Mouse (Mus musculus) heart, embryonic 16.5 days (tissue): ENCODE results near the gene Slc41a3. TPM values are rescaled to one million over a fixed set of nuclear protein-coding genes. Genes with fewer than 3 reads are reported as not detected.

Experiments used
- ATAC-seq: fragments of 200-750 bp; cut with Nextera tagmentation; replicated peaks from 2 replicates; pipeline ENCODE4 v1.8.0; 2017; ENCODE audit warnings: moderate number of reproducible peaks; ENCODE audit not compliant: insufficient read depth, low FRiP score; ENCODE audit errors: extremely low read depth
- H3K27ac ChIP-seq: fragments of 300-500 bp; sonication (generic); 2 replicates; pipeline ENCODE4 v1.5.1; 2014; ENCODE audit warnings: mild to moderate bottlenecking, low read length, control low read depth, moderate library complexity
- H3K27me3 ChIP-seq: fragments of 300-500 bp; sonication (generic); 2 replicates; pipeline ENCODE4 v1.6.1; 2014; ENCODE audit warnings: low read length, mixed read lengths; ENCODE audit not compliant: control insufficient read depth, insufficient read depth
- H3K36me3 ChIP-seq: fragments of 300-500 bp; sonication (generic); 2 replicates; pipeline ENCODE4 v1.6.1; 2014; ENCODE audit not compliant: control insufficient read depth, insufficient read depth
- H3K4me1 ChIP-seq: fragments of 300-500 bp; sonication (generic); 2 replicates; pipeline ENCODE4 v1.6.1; 2014; ENCODE audit warnings: low read length, mixed read lengths; ENCODE audit not compliant: control insufficient read depth, insufficient read depth
- H3K4me2 ChIP-seq: fragments of 300-500 bp; sonication (generic); 2 replicates; pipeline ENCODE4 v1.6.1; 2014; ENCODE audit warnings: low read depth, mild to moderate bottlenecking, control low read depth, low read length
- H3K4me3 ChIP-seq: fragments of 300-500 bp; sonication (generic); 2 replicates; pipeline ENCODE4 v1.5.1; 2014; ENCODE audit warnings: mild to moderate bottlenecking, control low read depth, low read length
- H3K9ac ChIP-seq: fragments of 300-500 bp; sonication (generic); 2 replicates; pipeline ENCODE4 v1.6.1; 2014; ENCODE audit warnings: low read length, control low read depth
- H3K9me3 ChIP-seq: fragments of 300-500 bp; sonication (generic); replicated peaks from 2 replicates; pipeline ENCODE4 v1.6.1; 2016; ENCODE audit warnings: low read length; ENCODE audit not compliant: control insufficient read depth
- WGBS: fragments of 180-500 bp; shearing (Covaris S2); extraction: QIAGEN DNeasy Blood & Tissue Kit; methylation state at CpG from one replicate; pipeline ENCODE4 v1.1.7; 2014; 5-methylcytosine and 5-hydroxymethylcytosine counted together
- polyA plus RNA-seq: library from polyadenylated mRNA; unstranded; fragments of >200 nt; fragmentation: Nextera tagmentation; extraction: Ambion mirVana; gene quantifications from 2 replicates; pipeline ENCODE4 v1.2.1, GENCODE M21; 2015

Slc41a3 gene
- polyA plus RNA-seq, 1 experiment from 2014 or later, result 10.0 TPM

GRCm38 (mm10) chr6:90590707-90591106 is 13.8 kb upstream of the Slc41a3 start:
- ATAC-seq, result no peak
- H3K36me3 ChIP-seq, result no peaks in the 10 kb centered on the region
- 0 out of 2 replicates have a peak, but pooled peaks cover 1% of the 10 kb centered on the region for H3K9me3 ChIP-seq
- H3K4me2 ChIP-seq, result no peak overlapping the region
- H3K4me3 ChIP-seq, result no peak overlapping the region
- WGBS, result 67% methylated on average over 1 of the region's 1 CpGs
- H3K9ac ChIP-seq, result no peak overlapping the region
- no peaks in the 10 kb centered on the region for H3K27me3 ChIP-seq
- no peak overlapping the region for H3K27ac ChIP-seq
- H3K4me1 ChIP-seq, result no peaks in the 10 kb centered on the region

GRCm38 (mm10) chr6:90594972-90595371 is 9.6 kb upstream of the Slc41a3 start:
- Histone ChIP-seq H3K27me3 (no peaks in the 10 kb centered on the region), H3K36me3 (no peaks in the 10 kb centered on the region), H3K9me3 (0 out of 2 replicates have a peak, but pooled peaks cover 2% of the 10 kb centered on the region), H3K4me3 (no peak overlapping the region), H3K9ac (no peak overlapping the region), H3K27ac (no peak overlapping the region), H3K4me1 (0 out of 2 replicates have a peak, but pooled peaks cover 2% of the 10 kb centered on the region), H3K4me2 (no peak overlapping the region)
- no peak for ATAC-seq
- WGBS, result 63% methylated on average over 1 of the region's 1 CpGs

DNA sequence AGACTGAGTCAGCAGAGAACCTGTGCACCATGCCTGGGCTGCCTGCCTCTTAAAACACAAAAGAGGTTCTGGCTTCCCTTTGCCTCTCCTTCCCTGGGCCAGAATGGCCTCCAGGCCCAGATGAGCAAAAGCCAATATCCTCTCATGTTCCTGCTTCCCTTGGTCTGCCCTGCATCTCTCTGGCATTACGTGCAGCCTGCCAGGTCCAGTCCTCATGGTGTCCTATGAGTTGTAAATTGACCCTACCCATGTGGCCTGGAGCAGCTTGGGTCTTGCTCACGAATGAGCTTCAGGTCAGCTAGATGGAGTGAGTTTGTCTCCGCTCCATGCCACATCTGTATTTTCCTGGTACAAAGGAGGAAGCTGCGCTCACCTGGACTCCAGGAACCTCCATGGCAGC is 7.5 kb upstream of the Slc41a3 start:
- Histone ChIP-seq H3K4me3 (no peak overlapping the region), H3K4me1 (peaks cover 18% of the 10 kb centered on the region), H3K9me3 (0 out of 2 replicates have a peak, but pooled peaks cover 2% of the 10 kb centered on the region), H3K9ac (no peak overlapping the region), H3K36me3 (no peaks in the 10 kb centered on the region), H3K4me2 (no peak overlapping the region), H3K27me3 (no peaks in the 10 kb centered on the region), H3K27ac (no peak overlapping the region)
- 83% methylated on average over 4 of the region's 4 CpGs for WGBS
- no peak for ATAC-seq

GRCm38 (mm10) chr6:90597592-90597991 is 6.9 kb upstream of the Slc41a3 start:
- no peak overlapping the region for H3K9ac ChIP-seq
- 0 out of 2 replicates have a peak, but pooled peaks cover 2% of the 10 kb centered on the region for H3K9me3 ChIP-seq
- no peaks in the 10 kb centered on the region for H3K36me3 ChIP-seq
- 61% methylated on average over 2 of the region's 2 CpGs for WGBS
- H3K27me3 ChIP-seq, result no peaks in the 10 kb centered on the region; the same call in 1 of the 2 replicates
- H3K4me2 ChIP-seq, result no peak overlapping the region
- H3K4me1 ChIP-seq, result peaks cover 20% of the 10 kb centered on the region
- H3K4me3 ChIP-seq, result no peak overlapping the region
- no peak for ATAC-seq
- H3K27ac ChIP-seq, result no peak overlapping the region

- Histone ChIP-seq H3K4me1 (peaks cover 20% of the 10 kb centered on the region), H3K9me3 (0 out of 2 replicates have a peak, but pooled peaks cover 2% of the 10 kb centered on the region), H3K9ac (no peak overlapping the region), H3K36me3 (no peaks in the 10 kb centered on the region), H3K27ac (no peak overlapping the region), H3K4me3 (no peak overlapping the region), H3K4me2 (no peak overlapping the region), H3K27me3 (no peaks in the 10 kb centered on the region; the same call in 1 of the 2 replicates)
- no peak for ATAC-seq
- WGBS, result 66% methylated on average over 6 of the region's 6 CpGs
These were observed 6.3 kb upstream of the Slc41a3 start for GRCm38 (mm10) chr6:90598197-90598596.

DNA sequence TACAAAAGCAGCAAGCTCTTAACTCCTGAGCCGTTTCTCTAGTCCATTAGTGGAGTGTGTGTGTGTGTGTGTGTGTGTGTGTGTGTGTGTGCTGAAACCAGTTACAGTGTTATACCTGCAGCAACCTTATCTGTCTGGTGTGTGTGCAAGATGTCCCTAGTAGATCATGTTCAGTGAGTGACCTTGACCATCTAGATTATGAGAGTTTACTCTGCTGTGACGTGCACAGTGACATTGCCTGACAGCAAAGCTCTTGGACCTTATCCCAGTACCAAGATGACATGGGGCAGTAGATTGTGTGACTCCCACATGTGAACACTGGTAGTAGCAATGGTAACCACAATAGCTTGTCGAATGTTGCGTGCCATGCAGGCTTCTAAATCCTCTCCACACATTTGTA is 4.2 kb upstream of the Slc41a3 start:
- no peak overlapping the region for H3K4me2 ChIP-seq
- no peak overlapping the region for H3K4me3 ChIP-seq
- 64% methylated on average over 4 of the region's 4 CpGs for WGBS
- ATAC-seq, result no peak
- no peaks in the 10 kb centered on the region for H3K36me3 ChIP-seq
- peaks cover 24% of the 10 kb centered on the region for H3K4me1 ChIP-seq
- H3K9me3 ChIP-seq, result 0 out of 2 replicates have a peak, but pooled peaks cover 2% of the 10 kb centered on the region
- H3K9ac ChIP-seq, result no peak overlapping the region
- no peaks in the 10 kb centered on the region; the same call in 1 of the 2 replicates for H3K27me3 ChIP-seq
- H3K27ac ChIP-seq, result no peak overlapping the region

- Histone ChIP-seq H3K27me3 (peaks cover 3% of the 10 kb centered on the region; the same call in 1 of the 2 replicates), H3K4me2 (no peak overlapping the region), H3K4me3 (no peak overlapping the region), H3K27ac (no peak overlapping the region), H3K4me1 (peaks cover 30% of the 10 kb centered on the region), H3K36me3 (no peaks in the 10 kb centered on the region), H3K9ac (no peak overlapping the region; the same call in 1 of the 2 replicates), H3K9me3 (no peaks in the 10 kb centered on the region)
- 34% methylated on average over 7 of the region's 7 CpGs for WGBS
- no peak for ATAC-seq
These were observed 2.8 kb upstream of the Slc41a3 start for GRCm38 (mm10) chr6:90601736-90602135.

DNA sequence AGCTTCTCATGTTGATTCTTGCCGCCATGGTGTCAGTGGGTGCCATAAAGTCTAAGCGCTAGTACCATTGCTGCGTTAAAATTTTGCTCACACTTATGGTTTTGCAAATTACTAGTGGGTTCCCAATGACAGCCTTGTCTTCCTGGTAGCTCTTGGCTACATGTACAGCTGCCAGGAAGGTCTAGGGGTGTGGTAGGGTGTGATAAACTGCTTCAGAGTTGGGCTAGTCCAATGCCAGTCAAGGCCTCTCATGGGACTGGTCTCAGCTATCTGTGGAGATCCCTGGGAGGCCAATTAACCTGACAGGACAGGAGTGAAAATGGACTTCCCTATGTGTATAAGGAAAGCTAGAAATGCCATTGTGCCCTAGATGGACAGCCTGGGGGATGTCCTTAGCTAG is 2.2 kb upstream of the Slc41a3 start:
- Histone ChIP-seq H3K9ac (no peak overlapping the region), H3K4me1 (peaks cover 33% of the 10 kb centered on the region), H3K27me3 (peaks cover 3% of the 10 kb centered on the region; the same call in 1 of the 2 replicates), H3K4me3 (no peak overlapping the region), H3K4me2 (no peak overlapping the region), H3K36me3 (no peaks in the 10 kb centered on the region), H3K9me3 (no peaks in the 10 kb centered on the region), H3K27ac (no peak overlapping the region)
- no peak for ATAC-seq
- 95% methylated on average over 3 of the region's 3 CpGs for WGBS

DNA sequence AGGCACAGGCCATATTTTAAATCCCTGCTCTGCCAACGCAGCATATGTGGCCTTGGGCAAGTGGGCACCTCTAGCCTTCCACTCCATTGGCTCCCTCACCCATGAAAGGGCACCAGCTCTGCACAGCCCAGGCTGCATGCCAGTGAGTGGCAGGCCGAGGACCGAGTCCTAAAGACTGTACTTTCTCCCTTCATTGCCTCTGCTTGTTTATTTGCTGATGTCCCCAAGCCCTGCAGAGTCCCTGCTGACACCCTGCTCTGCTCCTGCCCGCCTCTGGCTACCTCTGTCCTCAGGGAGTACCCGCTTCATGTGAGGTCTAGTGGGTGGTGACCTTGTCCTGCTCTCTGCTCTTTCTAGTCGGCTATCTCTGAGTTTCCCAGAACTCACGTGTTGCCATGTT is 1.4 kb upstream of the Slc41a3 start:
- Histone ChIP-seq H3K4me1 (peaks cover 36% of the 10 kb centered on the region), H3K36me3 (no peaks in the 10 kb centered on the region), H3K9ac (no peak overlapping the region), H3K4me3 (no peak overlapping the region), H3K27ac (no peak overlapping the region), H3K4me2 (no peak overlapping the region), H3K27me3 (peaks cover 3% of the 10 kb centered on the region; the same call in 1 of the 2 replicates), H3K9me3 (no peaks in the 10 kb centered on the region)
- 63% methylated on average over 7 of the region's 7 CpGs for WGBS
- ATAC-seq, result no peak
